Mouse (Mus musculus) layer of hippocampus, adult 8-10 months (tissue): ENCODE measurements around the gene B4galt4. TPM values are rescaled to one million over a fixed set of nuclear protein-coding genes. Genes with fewer than 3 reads are reported as not detected.

Source experiments
- total RNA-seq, 4 experiments: library from RNA; stranded (reverse); gene quantifications; 2 replicates each; pipeline ENCODE4 v1.2.4; 2022

B4galt4 gene
- total RNA-seq, 4 experiments from 2014 or later, result 31.4 to 39.8 (median 34.5) TPM

Other genes with a start within 250 kb of the B4galt4 start
- 10 to 100 TPM; 24.8 to 28.1 (median 27.2) TPM for gene Timmdc1, start 219.6 kb upstream of the B4galt4 start, total RNA-seq
- 10 to 100 TPM; 43.7 to 55.5 (median 51.0) TPM for gene Poglut1, start 192.0 kb upstream of the B4galt4 start, total RNA-seq
- gene Tmem39a, start 183.6 kb upstream of the B4galt4 start, total RNA-seq, result 10 to 100 TPM; 23.5 to 31.2 (median 28.1) TPM
- gene Arhgap31, start 29.0 kb upstream of the B4galt4 start, total RNA-seq, result 10 to 100 TPM; 19.7 to 21.7 (median 20.6) TPM
- 1 to 10 TPM; 3.1 to 5.1 (median 3.7) TPM for gene Upk1b, start 58.1 kb downstream of the B4galt4 start, total RNA-seq
- gene 4930435E12Rik, start 86.5 kb downstream of the B4galt4 start, total RNA-seq, result not detected
- 10 to 100 TPM; 48.1 to 53.6 (median 50.7) TPM for gene Igsf11, start 150.4 kb downstream of the B4galt4 start, total RNA-seq